ENCODE assay signal across 21 mouse cellular contexts in the genomic region with DNA sequence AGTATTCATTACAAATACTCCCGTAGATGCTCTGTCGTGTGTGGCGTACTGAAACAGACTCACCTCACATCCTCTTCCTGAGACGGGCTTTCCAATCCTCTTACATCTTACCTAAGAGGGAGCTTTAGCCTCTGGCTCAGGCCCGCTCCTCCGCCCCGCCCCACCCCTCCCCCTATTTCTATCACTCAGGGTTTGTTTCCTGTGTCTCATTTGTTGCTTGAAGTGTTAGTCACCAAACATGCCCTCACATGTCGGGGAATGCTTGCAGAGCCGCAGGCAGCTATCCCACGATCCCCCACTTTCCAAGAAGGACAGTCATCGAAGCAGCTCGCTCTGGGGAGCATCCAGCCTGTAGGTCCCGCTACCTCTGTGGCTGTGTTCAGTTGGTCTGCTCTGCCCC.
A peak's percentile ranks its signal among the peaks of the same experiment; 100 is the strongest.
DNase-seq lines count a peak whose midpoint lies in the region; ATAC-seq and TF ChIP-seq lines count a peak whose summit lies in the region.
"Had no signal": no experiment of that assay in that cellular context is flagged by ENCODE, and none has a peak within 500 bp of the region (broad histone marks: within the 10 kb centered on the region; RNA-seq: fewer than 3 reads in every experiment).

No protein-coding gene starts in this region.

- H3K27ac ChIP-seq in intestine, embryonic 16.5 days (ENCODE audit: low read length) = no peak overlapping the region
- H3K27ac ChIP-seq: embryonic facial prominence, embryonic 12.5 days; forebrain, embryonic 10.5 days; hindbrain, embryonic 13.5 days; intestine, embryonic 15.5 days; limb, embryonic 12.5 days; liver, embryonic 14.5 days had no signal

- H3K9me3 ChIP-seq in intestine, embryonic 16.5 days (ENCODE audit: control insufficient read depth, low read length) = peaks cover 3% of the 10 kb centered on the region
- H3K9me3 ChIP-seq: hindbrain, embryonic 13.5 days; intestine, embryonic 15.5 days had no signal

- H3K27me3 ChIP-seq in C2C12 (ENCODE audit: control insufficient read depth, insufficient read depth, insufficient read length) (no peaks in the 10 kb centered on the region), myocyte (ENCODE audit: control insufficient read depth, insufficient read depth, insufficient read length) (no peaks in the 10 kb centered on the region)
- no peaks in the 10 kb centered on the region for H3K27me3 ChIP-seq in intestine, embryonic 16.5 days (replicated peaks; ENCODE audit: control insufficient read depth, insufficient read depth, low read length)
- H3K27me3 ChIP-seq: embryonic facial prominence, embryonic 12.5 days; hindbrain, embryonic 13.5 days; intestine, embryonic 15.5 days; limb, embryonic 12.5 days had no signal

- no peak for TF ChIP-seq CTCF in C2C12 (IDR thresholded peaks at IDR 0.05; ENCODE audit: control insufficient read depth, insufficient read depth, insufficient read length)

- H3K4me1 ChIP-seq in intestine, embryonic 16.5 days (ENCODE audit: control insufficient read depth, insufficient read depth, low read length) = peaks cover 1% of the 10 kb centered on the region; the same call in 1 of the 2 replicates
- H3K4me1 ChIP-seq: embryonic facial prominence, embryonic 12.5 days; forebrain, embryonic 10.5 days; intestine, embryonic 15.5 days; limb, embryonic 12.5 days had no signal

- ATAC-seq in CD4-positive, CD25-positive, alpha-beta regulatory T cell, adult 4 months = peak; percentile 13
- ATAC-seq in intestine, embryonic 16.5 days = no peak
- ATAC-seq: intestine, embryonic 15.5 days had no signal

- H3K9ac ChIP-seq in intestine, embryonic 16.5 days (ENCODE audit: low read depth, low read length) = no peak overlapping the region
- H3K9ac ChIP-seq: embryonic facial prominence, embryonic 12.5 days; hindbrain, embryonic 13.5 days; intestine, embryonic 15.5 days; limb, embryonic 12.5 days; liver, embryonic 14.5 days had no signal

- peaks cover 2% of the 10 kb centered on the region for H3K79me3 ChIP-seq in C2C12 (ENCODE audit: low read depth)

- H3K4me2 ChIP-seq in myocyte (ENCODE audit: low read depth) = peak overlapping the region; percentile 60
- H3K4me2 ChIP-seq in intestine, embryonic 16.5 days (ENCODE audit: low read depth, low read length) = no peak overlapping the region
- H3K4me2 ChIP-seq: embryonic facial prominence, embryonic 12.5 days; hindbrain, embryonic 13.5 days; intestine, embryonic 15.5 days; limb, embryonic 12.5 days had no signal

- H3K79me2 ChIP-seq in C2C12 (ENCODE audit: control insufficient read depth, insufficient read depth) (no peaks in the 10 kb centered on the region), myocyte (ENCODE audit: control insufficient read depth, insufficient read depth) (peaks cover 4% of the 10 kb centered on the region)

- H3K36me3 ChIP-seq in C2C12 (ENCODE audit: control insufficient read depth, insufficient read depth) = peaks cover 12% of the 10 kb centered on the region
- no peaks in the 10 kb centered on the region for H3K36me3 ChIP-seq in myocyte (ENCODE audit: control insufficient read depth, insufficient read depth)
- 0 out of 2 replicates have a peak, but pooled peaks cover 2% of the 10 kb centered on the region for H3K36me3 ChIP-seq in intestine, embryonic 16.5 days (ENCODE audit: control insufficient read depth, insufficient read depth, low read length)

- 94% methylated on average over 13 of the region's 13 CpGs for WGBS in intestine, embryonic 16.5 days

- DNase-seq in brain, adult 2 months (ENCODE audit: low read depth, low spot score) = peak; percentile 18
- no peak for DNase-seq in cerebellum, adult 18-20 months
- no peak for DNase-seq in right cerebral cortex, postnatal 36 days (ENCODE audit: low spot score in 2 of 2)
- DNase-seq: adrenal gland, adult 8-10 months; cerebellum, adult 11-12 months; gastrocnemius, postnatal 25 days; heart, postnatal 14 days; kidney, postnatal 14 days; midbrain, embryonic 14.5 days; right cerebral cortex, postnatal 25 days; thymus, postnatal 14 days had no signal

- H3K4me3 ChIP-seq in C2C12 (ENCODE audit: insufficient read depth, poor library complexity, severe bottlenecking) (no peak overlapping the region), myocyte (no peak overlapping the region)
- no peak overlapping the region for H3K4me3 ChIP-seq in intestine, embryonic 16.5 days (ENCODE audit: low read length)
- H3K4me3 ChIP-seq: embryonic facial prominence, embryonic 12.5 days; forebrain, embryonic 10.5 days; hindbrain, embryonic 13.5 days; intestine, embryonic 15.5 days; limb, embryonic 12.5 days had no signal

- H3ac ChIP-seq in C2C12 (ENCODE audit: control insufficient read depth, insufficient read length, low read depth) (no peak overlapping the region), myocyte (ENCODE audit: control insufficient read depth, insufficient read length) (no peak overlapping the region)

- peak; percentile 37 for TF ChIP-seq POLR2A in myocyte (IDR thresholded peaks at IDR 0.05; ENCODE audit: insufficient read length, low read depth)

TF ChIP-seq in C2C12, 6 proteins besides CTCF, POLR2A, EP300 and RAD21:
- TF ChIP-seq FOSL1 (IDR thresholded peaks at IDR 0.05; ENCODE audit: insufficient read depth, low read length, poor library complexity, severe bottlenecking) (no peak), MAX (IDR thresholded peaks at IDR 0.05) (peak; percentile 76)

TF ChIP-seq in myocyte, 11 proteins besides CTCF, POLR2A, EP300 and RAD21:
- TF ChIP-seq CEBPB (IDR thresholded peaks at IDR 0.05; ENCODE audit: insufficient read depth, poor library complexity, severe bottlenecking) (no peak), REST (IDR thresholded peaks at IDR 0.05; ENCODE audit: insufficient read depth, insufficient read length) (no peak), E2F4 (IDR thresholded peaks at IDR 0.05; ENCODE audit: insufficient read depth) (no peak), MAX (IDR thresholded peaks at IDR 0.05; ENCODE audit: low read depth) (no peak), MYOG (IDR thresholded peaks at IDR 0.05; ENCODE audit: control insufficient read depth in 1 of 3, insufficient read depth in 1 of 3, insufficient read length in 2 of 3, low read depth in 2 of 3) (no peak), SRF (IDR thresholded peaks at IDR 0.05; ENCODE audit: control insufficient read depth, insufficient read length, low read depth) (no peak), MYOD1 (IDR thresholded peaks at IDR 0.05; ENCODE audit: control insufficient read depth in 1 of 3, insufficient read length in 2 of 3, low read depth in 2 of 3) (no peak), USF1 (IDR thresholded peaks at IDR 0.05; ENCODE audit: low read depth) (no peak), TCF3 (IDR thresholded peaks at IDR 0.05; ENCODE audit: insufficient read length, low read depth) (no peak), TCF12 (IDR thresholded peaks at IDR 0.05; ENCODE audit: insufficient read depth, poor library complexity, severe bottlenecking) (no peak), POLR2AphosphoS2 (IDR thresholded peaks at IDR 0.05; ENCODE audit: insufficient read length, low read depth) (no peak)
